Mouse (Mus musculus): ENCODE data around the gene Col9a3.
A peak's percentile ranks its signal among the peaks of the same experiment; 100 is the strongest.

Gene Col9a3

GRCm38 (mm10) chr2:180641576-180642554 is 44.3 kb downstream of the Col9a3 start:
- DNase-seq (ENCODE audit: low read depth, low spot score): no peak

GRCm38 (mm10) chr2:180642555-180643260 is 45.1 kb downstream of the Col9a3 start, which contains the start of gene Tcfl5:
Gene Tcfl5, minus strand, starts transcription at chr2:180642708.
- DNase-seq (ENCODE audit: low read depth, low spot score): no peak

DNA sequence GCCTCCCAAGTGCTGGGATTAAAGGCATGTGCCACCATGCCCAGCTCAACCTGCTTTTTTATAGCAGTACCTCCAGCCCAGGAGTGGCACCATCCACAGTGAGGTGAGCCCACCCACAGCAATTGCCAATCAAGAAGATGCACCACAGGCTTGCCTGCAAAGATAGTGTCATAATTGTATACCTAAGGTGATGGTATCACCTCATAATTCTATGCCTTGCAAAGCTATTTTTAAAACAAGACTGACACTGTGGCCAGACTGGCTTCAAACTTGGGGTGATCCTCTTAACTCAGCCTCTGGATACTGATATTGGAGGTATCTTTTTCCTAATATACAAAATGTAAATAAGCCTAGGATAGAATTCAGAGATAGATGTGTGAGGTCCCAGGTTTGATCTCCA is 46.0 kb downstream of the Col9a3 start:
- no peak for DNase-seq (ENCODE audit: low read depth, low spot score)

DNA sequence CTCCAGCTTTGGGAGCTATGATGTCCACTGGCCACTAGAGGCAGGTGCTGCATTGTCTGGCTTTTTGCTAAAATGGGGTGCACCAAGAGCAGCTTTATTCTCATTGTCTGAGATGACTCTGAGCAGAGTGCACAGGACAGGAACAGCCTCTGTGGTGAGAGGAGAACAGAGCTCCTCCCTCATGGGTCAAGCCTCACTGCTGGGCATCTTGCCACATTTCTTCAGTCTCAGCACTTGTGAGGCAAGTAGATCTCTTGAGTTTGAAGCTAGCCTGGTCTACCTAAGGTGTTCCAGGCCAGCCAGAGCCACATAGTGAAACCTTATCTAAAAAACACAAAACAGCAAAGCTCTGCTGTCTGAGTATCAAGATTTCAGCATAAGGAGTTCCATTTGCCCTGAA is 49.3 kb downstream of the Col9a3 start:
- no peak for DNase-seq (ENCODE audit: low read depth, low spot score)

- no peak for DNase-seq (ENCODE audit: low read depth, low spot score)
Observed at GRCm38 (mm10) chr2:180654666-180655065, 57.1 kb downstream of the Col9a3 start.

GRCm38 (mm10) chr2:180655150-180655549 is 57.6 kb downstream of the Col9a3 start:
- DNase-seq (ENCODE audit: low read depth, low spot score): no peak

DNA sequence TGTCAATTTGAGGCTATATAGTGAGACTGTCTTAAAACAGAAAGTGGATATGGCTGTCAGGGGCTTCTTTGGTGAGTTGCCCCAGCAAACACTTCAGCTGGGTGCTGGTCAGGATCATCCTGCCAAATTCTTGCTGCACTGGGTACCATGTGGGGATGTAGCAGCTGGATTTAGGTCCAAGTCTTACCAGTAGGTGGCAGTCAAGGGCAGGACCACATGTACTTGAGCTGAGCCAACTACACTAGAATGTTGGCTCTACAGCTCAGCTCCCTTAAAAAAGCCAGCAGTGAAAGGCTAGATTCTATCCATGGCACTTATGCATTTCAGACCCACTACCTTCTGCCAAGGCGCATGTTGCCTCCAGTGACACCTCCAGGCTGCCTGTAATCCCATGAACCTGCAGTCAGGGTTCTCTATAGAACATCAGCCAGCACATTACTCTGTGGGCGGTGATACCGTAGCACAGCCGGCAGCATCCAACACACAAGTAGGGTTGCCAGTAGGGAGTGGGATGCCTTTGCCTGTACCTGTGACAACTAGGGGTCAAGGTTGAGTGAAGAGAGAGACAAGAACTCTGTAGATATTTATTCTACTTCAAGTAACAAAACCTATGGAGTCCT is 59.9 kb downstream of the Col9a3 start:
- DNase-seq (ENCODE audit: low read depth, low spot score): peak; percentile 49

DNA sequence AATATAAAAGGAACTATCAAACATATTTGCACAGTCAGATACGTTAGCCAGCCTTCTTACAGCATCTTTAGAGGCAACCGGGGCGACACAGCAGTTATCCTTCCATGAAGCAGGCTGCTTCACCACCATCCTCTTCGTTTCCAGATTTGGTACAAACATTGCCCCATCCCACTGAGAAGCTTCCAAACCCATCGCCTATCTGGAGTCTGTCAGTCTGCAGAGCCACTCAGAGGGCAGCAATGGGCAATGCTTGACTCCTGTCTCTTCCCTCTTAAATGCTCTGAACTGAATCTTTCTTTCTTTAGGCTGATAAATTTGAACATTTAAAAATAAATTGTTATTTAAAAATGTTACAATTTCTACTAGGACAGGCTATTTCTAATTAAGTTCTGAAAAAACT is 60.8 kb downstream of the Col9a3 start:
- no peak for DNase-seq (ENCODE audit: low read depth, low spot score)

- DNase-seq (ENCODE audit: low read depth, low spot score): no peak
Observed at GRCm38 (mm10) chr2:180659353-180660150, 62.0 kb downstream of the Col9a3 start.

- no peak for DNase-seq (ENCODE audit: low read depth, low spot score)
Observed at GRCm38 (mm10) chr2:180660521-180660920, 62.9 kb downstream of the Col9a3 start.

DNA sequence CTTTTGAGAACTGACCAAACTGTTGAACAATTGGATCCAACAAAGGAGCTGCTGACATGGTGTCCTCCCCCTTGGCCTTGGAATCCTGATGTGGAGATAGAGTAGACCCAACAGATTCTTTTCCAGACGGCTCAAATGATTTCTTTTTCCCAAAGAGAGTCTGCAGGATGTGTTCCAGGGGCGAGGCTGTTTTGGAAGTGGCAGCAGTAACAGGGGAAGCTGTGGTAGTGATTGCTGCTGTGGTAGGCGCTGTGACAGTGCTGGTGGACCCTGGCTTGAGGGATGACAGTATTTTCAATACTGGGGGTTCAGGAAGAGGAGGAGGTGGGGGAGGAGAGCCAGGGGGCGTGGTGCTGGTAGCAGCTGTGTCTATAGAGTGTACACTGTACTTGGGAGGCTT is 64.4 kb downstream of the Col9a3 start:
- DNase-seq (ENCODE audit: low read depth, low spot score): no peak
